Mouse (Mus musculus): ENCODE measurements around the gene Uqcrfs1.

- TF ChIP-seq CTCF (conservative IDR thresholded peaks at IDR 0.05; ENCODE audit: low read length) (no peak), NANOG (IDR thresholded peaks at IDR 0.05; ENCODE audit: borderline replicate concordance, low read length) (no peak), POU5F1 (IDR thresholded peaks at IDR 0.05; ENCODE audit: borderline replicate concordance, low read length) (no peak)
These were observed 21.2 kb downstream of the Uqcrfs1 start for GRCm38 (mm10) chr13:30523971-30524370.
